Mouse (Mus musculus): ENCODE measurements around the gene Fndc3b. TPM values are rescaled to one million over a fixed set of nuclear protein-coding genes. Genes with fewer than 3 reads are reported as not detected.

Gene Fndc3b
- polyA plus RNA-seq, 1 experiment from 2014 or later = 153 TPM

DNA sequence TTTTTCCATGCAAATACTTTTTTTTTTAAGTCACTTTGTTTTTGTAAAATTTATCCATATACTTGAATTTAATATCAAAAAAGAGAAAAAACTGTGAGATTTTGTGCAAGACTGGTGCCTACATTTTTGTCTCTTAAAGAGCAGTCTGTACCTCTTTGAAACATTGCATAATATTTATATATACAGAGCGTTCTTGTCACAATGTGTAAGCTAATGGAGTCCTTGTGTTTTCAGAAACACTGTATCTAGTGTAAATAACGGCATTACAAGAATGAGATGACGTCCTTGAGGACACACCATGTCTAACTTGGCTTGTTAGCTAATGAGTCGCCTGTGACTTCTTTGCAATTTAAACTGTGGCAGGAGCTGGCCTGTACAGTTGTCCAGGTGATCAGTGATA, 333.2 kb downstream of the Fndc3b start:
- DNase-seq (ENCODE audit: low read depth, low spot score) = no peak
- POLR2A ChIA-PET = interaction anchor here (0.7 kb wide), 1 partner anchor 171 kb away, joined by 3 read pairs; no protein-coding TSS in a partner anchor
- in situ Hi-C loops (cut with MboI; ENCODE audit: low pct_unique_long_range_greater_than_20kb) = no loop called here
- CTCF ChIA-PET = interaction anchor here (1.6 to 1.9 kb wide), 2 partner anchors 9 to 46 kb away, joined by 3 to 7 read pairs; no protein-coding TSS in a partner anchor
- no peak for ATAC-seq
- H3K27me3 ChIP-seq = peaks cover 92% of the 10 kb centered on the region
- TF ChIP-seq CTCF (IDR thresholded peaks at IDR 0.05) = no peak

DNA sequence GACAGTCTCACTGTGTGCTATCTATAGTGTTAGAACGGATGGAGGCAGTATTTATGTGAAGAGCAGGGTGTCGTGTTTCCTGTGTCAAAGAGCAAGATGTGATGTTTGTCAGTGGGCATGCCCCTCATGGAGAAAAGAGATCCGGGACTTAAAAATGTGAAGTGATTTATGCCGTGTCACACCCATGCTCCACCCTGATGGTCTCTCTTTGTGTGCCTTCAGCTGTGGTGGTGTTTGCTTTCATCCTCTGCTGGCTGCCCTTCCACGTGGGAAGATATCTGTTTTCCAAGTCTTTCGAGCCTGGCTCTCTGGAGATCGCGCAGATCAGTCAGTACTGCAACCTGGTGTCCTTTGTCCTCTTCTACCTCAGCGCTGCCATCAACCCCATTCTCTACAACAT, 336.7 kb downstream of the Fndc3b start:
- ChIA-PET POLR2A (no interaction called here), CTCF (no interaction called here)
- TF ChIP-seq CTCF (IDR thresholded peaks at IDR 0.05) = no peak
- DNase-seq (ENCODE audit: low read depth, low spot score) = no peak
- H3K27me3 ChIP-seq = peaks cover 98% of the 10 kb centered on the region
- in situ Hi-C loops (cut with MboI; ENCODE audit: low pct_unique_long_range_greater_than_20kb) = no loop called here
- ATAC-seq = no peak

DNA sequence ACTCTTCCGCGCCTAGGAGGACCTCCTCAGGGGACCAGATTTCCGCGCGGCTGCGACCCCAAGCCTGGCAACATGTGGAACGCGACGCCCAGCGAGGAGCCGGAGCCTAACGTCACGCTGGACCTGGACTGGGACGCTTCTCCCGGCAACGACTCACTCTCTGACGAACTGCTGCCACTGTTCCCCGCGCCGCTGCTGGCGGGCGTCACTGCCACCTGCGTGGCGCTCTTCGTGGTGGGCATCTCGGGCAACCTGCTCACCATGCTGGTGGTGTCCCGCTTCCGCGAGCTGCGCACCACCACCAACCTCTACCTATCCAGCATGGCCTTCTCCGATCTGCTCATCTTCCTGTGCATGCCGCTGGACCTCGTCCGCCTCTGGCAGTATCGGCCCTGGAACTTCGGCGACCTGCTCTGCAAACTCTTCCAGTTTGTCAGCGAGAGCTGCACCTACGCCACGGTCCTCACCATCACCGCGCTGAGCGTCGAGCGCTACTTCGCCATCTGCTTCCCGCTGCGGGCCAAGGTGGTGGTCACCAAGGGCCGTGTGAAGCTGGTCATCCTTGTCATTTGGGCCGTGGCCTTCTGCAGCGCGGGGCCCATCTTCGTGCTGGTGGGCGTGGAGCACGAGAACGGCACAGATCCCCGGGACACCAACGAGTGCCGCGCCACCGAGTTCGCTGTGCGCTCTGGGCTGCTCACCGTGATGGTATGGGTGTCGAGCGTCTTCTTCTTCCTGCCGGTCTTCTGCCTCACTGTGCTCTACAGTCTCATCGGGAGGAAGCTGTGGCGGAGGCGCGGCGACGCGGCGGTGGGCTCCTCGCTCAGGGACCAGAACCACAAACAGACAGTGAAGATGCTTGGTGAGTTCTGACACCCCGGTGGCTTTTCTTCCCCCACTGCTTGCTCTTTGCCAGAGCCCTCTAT, 339.1 kb downstream of the Fndc3b start:
- in situ Hi-C loops (cut with MboI; ENCODE audit: low pct_unique_long_range_greater_than_20kb) = no loop called here
- POLR2A ChIA-PET = interaction anchor here (0.5 kb wide), 1 partner anchor 9 kb away, joined by 3 read pairs; no protein-coding TSS in a partner anchor
- TF ChIP-seq CTCF (IDR thresholded peaks at IDR 0.05) = no peak
- ATAC-seq (no peak), DNase-seq (ENCODE audit: low read depth, low spot score) (no peak)
- CTCF ChIA-PET = no interaction called here
- peaks cover 84% of the 10 kb centered on the region for H3K27me3 ChIP-seq

DNA sequence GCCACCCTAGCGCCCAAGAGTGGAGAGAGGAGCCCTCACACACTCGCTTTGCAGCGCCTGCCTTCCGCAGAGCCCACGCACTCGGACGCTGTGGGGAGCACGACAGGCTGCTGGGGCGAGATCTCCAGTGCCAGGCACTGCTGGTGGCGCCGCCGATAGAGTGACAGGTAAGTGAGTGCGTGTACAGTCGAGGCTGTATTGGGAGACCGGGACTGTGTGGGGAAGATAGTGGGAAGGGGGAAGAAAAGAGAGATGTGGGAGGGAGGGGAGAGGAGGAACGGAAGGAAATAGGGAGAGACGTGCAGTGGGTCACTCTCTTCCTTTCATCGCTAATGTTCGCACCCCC, 339.9 kb downstream of the Fndc3b start, which contains the start of gene Ghsr:
Gene Ghsr, plus strand, starts transcription at position 76 of the 346 bp plus-strand sequence.
- peaks cover 82% of the 10 kb centered on the region for H3K27me3 ChIP-seq
- TF ChIP-seq CTCF (IDR thresholded peaks at IDR 0.05) = no peak
- in situ Hi-C loops (cut with MboI; ENCODE audit: low pct_unique_long_range_greater_than_20kb) = no loop called here
- ChIA-PET POLR2A (no interaction called here), CTCF (interaction anchor here (0.9 kb wide), 1 partner anchor 26 kb away, joined by 3 read pairs; no protein-coding TSS in a partner anchor)
- DNase-seq (ENCODE audit: low read depth, low spot score) (no peak), ATAC-seq (no peak)

DNA sequence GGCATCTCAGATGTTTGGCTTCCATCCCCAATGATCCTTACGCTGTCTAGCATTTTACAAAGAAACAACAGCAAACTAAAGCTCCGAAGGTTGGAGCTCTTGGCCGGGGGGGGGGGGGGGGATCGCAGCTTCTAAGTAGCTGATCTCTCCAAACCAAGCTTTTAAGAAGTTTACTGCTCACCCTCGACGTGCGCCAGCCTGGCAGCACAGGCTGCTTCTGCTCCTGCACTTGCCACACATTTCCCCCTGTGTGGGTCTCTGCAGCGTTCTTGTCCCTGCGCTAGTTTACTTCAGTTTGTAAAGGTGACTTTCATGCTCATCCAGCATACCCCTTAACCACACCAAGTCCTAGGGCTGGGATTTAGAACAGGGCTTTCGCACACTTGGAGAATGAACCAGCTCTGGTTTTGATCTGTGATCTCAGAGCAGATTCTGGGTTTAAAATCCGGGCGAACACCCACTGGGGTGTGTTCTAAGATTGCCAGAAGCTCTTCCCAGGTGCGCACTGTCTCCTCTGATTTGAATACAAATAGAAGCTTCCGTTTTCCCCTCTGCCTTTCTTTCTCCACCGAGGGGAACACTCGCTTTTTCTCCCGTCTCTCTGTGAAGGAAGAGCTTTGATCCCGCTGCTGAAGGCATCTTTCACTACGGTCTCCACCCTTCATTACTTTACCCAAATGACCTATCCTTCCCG, 340.4 kb downstream of the Fndc3b start:
- DNase-seq (ENCODE audit: low read depth, low spot score) (no peak), ATAC-seq (no peak)
- in situ Hi-C loops (cut with MboI; ENCODE audit: low pct_unique_long_range_greater_than_20kb) = no loop called here
- ChIA-PET CTCF (interaction anchor here (0.9 to 2.5 kb wide), 5 partner anchors 8 to 99 kb away, joined by 3 to 7 read pairs (median 4); no protein-coding TSS in a partner anchor), POLR2A (no interaction called here)
- H3K27me3 ChIP-seq = peaks cover 82% of the 10 kb centered on the region
- no peak for TF ChIP-seq CTCF (IDR thresholded peaks at IDR 0.05)

DNA sequence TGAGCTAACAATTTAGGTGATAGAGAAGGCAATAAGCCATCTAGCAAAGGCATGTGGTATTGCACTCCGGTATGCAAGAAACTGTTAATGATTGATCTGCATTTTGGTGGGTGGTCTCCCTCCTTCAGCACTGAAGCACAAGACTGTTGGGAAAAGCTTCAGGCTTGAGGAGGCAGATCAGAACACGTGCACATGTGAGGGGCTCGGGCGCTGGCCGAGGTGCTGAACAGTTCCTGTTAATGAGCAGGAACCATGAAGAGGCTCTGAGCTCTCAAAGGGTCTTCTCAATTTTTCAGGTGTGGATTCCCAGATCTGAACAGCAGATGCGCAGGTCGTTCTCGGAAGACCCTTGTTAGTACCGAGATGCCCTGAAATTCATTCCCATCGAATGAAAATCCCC, 341.0 kb downstream of the Fndc3b start:
- CTCF ChIA-PET = interaction anchor here (1.0 to 2.5 kb wide), 4 partner anchors 8 to 99 kb away, joined by 3 to 7 read pairs (median 5); no protein-coding TSS in a partner anchor
- no peak for TF ChIP-seq CTCF (IDR thresholded peaks at IDR 0.05)
- in situ Hi-C loops (cut with MboI; ENCODE audit: low pct_unique_long_range_greater_than_20kb) = no loop called here
- DNase-seq (ENCODE audit: low read depth, low spot score) = no peak
- POLR2A ChIA-PET = interaction anchor here (0.6 kb wide), 1 partner anchor 41 kb away, joined by 3 read pairs; no protein-coding TSS in a partner anchor
- no peak for ATAC-seq
- peaks cover 80% of the 10 kb centered on the region for H3K27me3 ChIP-seq

Other genes starting within 250 kb of the Fndc3b start
- 0.12 TPM for gene Tmem212, start 185.1 kb upstream of the Fndc3b start, polyA plus RNA-seq (2021)
- gene Pld1, start 227.4 kb upstream of the Fndc3b start, polyA plus RNA-seq (2021) = 16.1 TPM

All from Patski (cell line).